Mouse (Mus musculus) cortical plate, adult 2 months (tissue): Measurements from ENCODE around the gene Trim26.

Source experiments
- CTCF ChIP-seq: fragments of 200-500 bp; IDR thresholded peaks from 2 replicates; pipeline ENCODE4 v1.5.1; 2011; ENCODE audit warnings: mild to moderate bottlenecking, control low read depth, low read length; ENCODE audit not compliant: insufficient read depth; ENCODE audit errors: extremely low read depth
- POLR2A ChIP-seq: fragments of 200-500 bp; IDR thresholded peaks from 2 replicates; pipeline ENCODE4 v1.6.1; 2011; ENCODE audit warnings: mild to moderate bottlenecking, low read length, control low read depth; ENCODE audit not compliant: insufficient read depth; ENCODE audit errors: extremely low read depth

GRCm38 (mm10) chr17:36899376-36899775 lies 62.4 kb downstream of the Trim26 start:
- TF ChIP-seq POLR2A (no peak), CTCF (no peak)
